Comparison of ENCODE assay signal across 25 mouse cellular contexts in the genomic region with DNA sequence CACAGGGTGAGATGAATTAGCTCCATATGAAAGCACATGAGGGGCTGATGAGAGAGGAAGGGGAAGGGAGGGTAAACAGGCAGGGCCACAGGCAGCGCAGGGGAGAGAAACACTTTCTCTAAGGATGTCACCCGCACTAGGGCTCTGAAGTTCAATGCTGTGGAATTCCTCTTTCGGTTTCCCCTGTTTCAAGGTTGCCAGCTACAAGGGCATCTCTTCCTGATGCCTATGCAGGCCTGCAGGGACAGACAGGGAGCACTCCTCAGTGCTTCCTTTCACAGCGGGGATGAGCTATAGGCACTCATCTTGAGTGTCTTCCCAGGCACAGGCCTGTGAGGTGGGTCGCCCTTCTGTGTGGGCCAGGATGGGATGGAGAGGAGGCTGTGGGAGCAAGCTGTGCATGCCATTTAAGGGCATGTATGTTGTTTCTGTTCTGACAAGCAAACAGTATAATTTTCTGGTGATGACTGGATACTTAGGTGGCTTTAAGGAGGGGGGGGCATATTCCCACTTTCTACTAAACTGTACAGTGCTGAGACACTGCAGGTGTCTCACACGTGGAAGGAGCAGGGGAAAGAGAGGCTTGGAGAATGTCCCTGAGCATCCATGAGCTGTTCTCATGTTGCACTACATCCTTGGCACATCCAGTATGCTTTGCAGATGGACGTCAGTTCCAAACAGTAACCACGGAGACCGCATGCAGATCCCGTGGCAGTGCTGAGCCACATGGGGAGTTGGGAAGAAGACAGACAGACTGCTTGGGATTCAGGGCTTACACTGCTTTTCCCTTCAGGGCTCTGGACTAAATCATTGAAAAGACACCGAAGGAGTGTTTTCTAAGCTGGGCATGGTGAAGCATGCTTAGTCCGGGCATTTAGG. TPM values are rescaled to one million over a fixed set of nuclear protein-coding genes. Genes with fewer than 3 reads are reported as not detected.
DNase-seq lines count a peak whose midpoint lies in the region; ATAC-seq and TF ChIP-seq lines count a peak whose summit lies in the region.
"Had no signal": no experiment of that assay in that cellular context is flagged by ENCODE, and none has a peak within 500 bp of the region (broad histone marks: within the 10 kb centered on the region; RNA-seq: fewer than 3 reads in every experiment).

No protein-coding gene starts in this region.

- no peak overlapping the region for H3K27ac ChIP-seq in hindbrain, postnatal 0 days
- no peak overlapping the region for H3K27ac ChIP-seq in hindbrain, embryonic 14.5 days
- H3K27ac ChIP-seq: forebrain, embryonic 12.5 days; heart, adult 2 months; heart, embryonic 15.5 days; kidney, postnatal 0 days; limb, embryonic 15.5 days; midbrain, embryonic 15.5 days; stomach, embryonic 15.5 days had no signal

- TF ChIP-seq CTCF in hindbrain, postnatal 0 days (IDR thresholded peaks at IDR 0.05; ENCODE audit: low read depth): no peak

- H3K4me2 ChIP-seq in hindbrain, postnatal 0 days (ENCODE audit: low read depth, low read length): no peak overlapping the region
- H3K4me2 ChIP-seq in hindbrain, embryonic 14.5 days (replicated peaks): no peak overlapping the region
- H3K4me2 ChIP-seq: forebrain, embryonic 12.5 days; heart, embryonic 15.5 days; limb, embryonic 15.5 days; midbrain, embryonic 15.5 days; stomach, embryonic 15.5 days had no signal

- H3K9ac ChIP-seq in hindbrain, postnatal 0 days (replicated peaks; ENCODE audit: low read length): no peak overlapping the region
- H3K9ac ChIP-seq in hindbrain, embryonic 14.5 days: no peak overlapping the region
- H3K9ac ChIP-seq: forebrain, embryonic 12.5 days; heart, embryonic 15.5 days; limb, embryonic 15.5 days; midbrain, embryonic 15.5 days; stomach, embryonic 15.5 days had no signal

- H3K9me3 ChIP-seq in hindbrain, postnatal 0 days (ENCODE audit: low read length): no peaks in the 10 kb centered on the region
- H3K9me3 ChIP-seq in hindbrain, embryonic 14.5 days (ENCODE audit: control insufficient read depth, low read length): no peaks in the 10 kb centered on the region
- H3K9me3 ChIP-seq: forebrain, embryonic 12.5 days; heart, embryonic 15.5 days; limb, embryonic 15.5 days; midbrain, embryonic 15.5 days; stomach, embryonic 15.5 days had no signal

- H3K4me3 ChIP-seq in hindbrain, postnatal 0 days (ENCODE audit: low read length): no peak overlapping the region
- H3K4me3 ChIP-seq in hindbrain, embryonic 14.5 days (replicated peaks; ENCODE audit: low read length): no peak overlapping the region
- H3K4me3 ChIP-seq: forebrain, embryonic 12.5 days; heart, adult 2 months; heart, embryonic 15.5 days; limb, embryonic 15.5 days; midbrain, embryonic 15.5 days; stomach, embryonic 15.5 days had no signal

- H3K27me3 ChIP-seq in hindbrain, postnatal 0 days (ENCODE audit: insufficient read depth, low read length): no peaks in the 10 kb centered on the region
- H3K27me3 ChIP-seq in hindbrain, embryonic 14.5 days (ENCODE audit: control insufficient read depth, insufficient read depth, low read length): no peaks in the 10 kb centered on the region
- H3K27me3 ChIP-seq: forebrain, embryonic 12.5 days; heart, embryonic 15.5 days; limb, embryonic 15.5 days; midbrain, embryonic 15.5 days; Patski; stomach, embryonic 15.5 days had no signal

- DNase-seq in adrenal gland, adult 2 months: peak; percentile 44
- DNase-seq in adrenal gland, adult 18-20 months (ENCODE audit: low spot score in 2 of 2): no peak
- DNase-seq in hindbrain, postnatal 0 days (ENCODE audit: low spot score): peak; percentile 55
- no peak for DNase-seq in hindbrain, embryonic 14.5 days (ENCODE audit: low spot score)
- DNase-seq in right cerebral cortex, postnatal 25 days: peak; percentile 21
- no peak for DNase-seq in right cerebral cortex, postnatal 14 days
- DNase-seq in layer of hippocampus, postnatal 14 days (ENCODE audit: low spot score in 2 of 2): peak; percentile 65 to 77
- DNase-seq in kidney, adult 8-10 months: no peak
- DNase-seq: cerebellum, adult 11-12 months; cerebellum, postnatal 36 days; gastrocnemius, postnatal 25 days; heart, adult 2 months; heart, postnatal 4 days; kidney, adult 11 months; lung, adult 2 months; lung, postnatal 36 days; thymus, adult 2 months had no signal

- no peaks in the 10 kb centered on the region for H3K36me3 ChIP-seq in hindbrain, postnatal 0 days (ENCODE audit: insufficient read depth, low read length)
- H3K36me3 ChIP-seq in hindbrain, embryonic 14.5 days (replicated peaks; ENCODE audit: control insufficient read depth, insufficient read depth): no peaks in the 10 kb centered on the region
- H3K36me3 ChIP-seq: forebrain, embryonic 12.5 days; heart, embryonic 15.5 days; limb, embryonic 15.5 days; midbrain, embryonic 15.5 days; stomach, embryonic 15.5 days had no signal

- 67% methylated on average over 12 of the region's 12 CpGs for WGBS in hindbrain, postnatal 0 days
- WGBS in hindbrain, embryonic 14.5 days: 73% methylated on average over 12 of the region's 12 CpGs

- peak; percentile 47; the same call in 1 of the 2 replicates for ATAC-seq in hindbrain, postnatal 0 days
- no peak for ATAC-seq in hindbrain, embryonic 14.5 days (ENCODE audit: low FRiP score)
- ATAC-seq: hindbrain, embryonic 16.5 days; midbrain, embryonic 15.5 days; Patski had no signal

- no peaks in the 10 kb centered on the region for H3K4me1 ChIP-seq in hindbrain, postnatal 0 days (ENCODE audit: insufficient read depth, low read length)
- no peaks in the 10 kb centered on the region for H3K4me1 ChIP-seq in hindbrain, embryonic 14.5 days (replicated peaks; ENCODE audit: control insufficient read depth, insufficient read depth, low read length)
- H3K4me1 ChIP-seq: forebrain, embryonic 12.5 days; heart, embryonic 15.5 days; limb, embryonic 15.5 days; midbrain, embryonic 15.5 days; stomach, embryonic 15.5 days had no signal

RNA-seq across cellular contexts. Expression of a gene that starts 21.2 kb away (rescaled TPM):
- total RNA-seq in adrenal gland, adult 2 months (2021): 10 to 100 TPM in 1 of 2 experiments, 1 to 10 TPM in 1; 8.0 to 12.6 TPM
- polyA plus RNA-seq in adrenal gland, adult 2 months (2012; rRNA removed): 1.5 and 2.0 TPM in 2 replicates
- total RNA-seq in adrenal gland, adult 18-20 months (2021): 1 to 10 TPM; 9.2 to 9.5 TPM
- 6.8 and 9.8 TPM in 2 replicates for total RNA-seq in hindbrain, postnatal 0 days (2014; rRNA removed)
- polyA plus RNA-seq in hindbrain, postnatal 0 days (2015; fragmentation: Nextera tagmentation; extraction: Ambion mirVana): 10.2 and 11.2 TPM in 2 replicates
- 16.9 and 18.1 TPM in 2 replicates for polyA plus RNA-seq in hindbrain, embryonic 14.5 days (2014; fragmentation: Nextera tagmentation; extraction: Ambion mirVana)
- total RNA-seq in layer of hippocampus, postnatal 14 days (2021): 10 to 100 TPM; 17.7 to 21.0 TPM

RNA-seq across cellular contexts. Expression of a gene that starts 42.5 kb away (rescaled TPM):
- total RNA-seq in adrenal gland, adult 2 months (2021): 100 to 1,000 TPM; 184 to 214 TPM
- polyA plus RNA-seq in adrenal gland, adult 2 months (2012; rRNA removed): 71.5 and 79.5 TPM in 2 replicates
- 100 to 1,000 TPM; 153 to 212 TPM for total RNA-seq in adrenal gland, adult 18-20 months (2021)
- 27.3 and 31.5 TPM in 2 replicates for total RNA-seq in hindbrain, postnatal 0 days (2014; rRNA removed)
- 1.7 and 1.9 TPM in 2 replicates for polyA plus RNA-seq in hindbrain, postnatal 0 days (2015; fragmentation: Nextera tagmentation; extraction: Ambion mirVana)
- polyA plus RNA-seq in hindbrain, embryonic 14.5 days (2014; fragmentation: Nextera tagmentation; extraction: Ambion mirVana): 4.9 and 6.8 TPM in 2 replicates
- 10 to 100 TPM; 66.2 to 68.4 TPM for total RNA-seq in layer of hippocampus, postnatal 14 days (2021)

RNA-seq across cellular contexts. Expression of a gene that starts 42.9 kb away (rescaled TPM):
- total RNA-seq in adrenal gland, adult 2 months (2021): 10 to 100 TPM in 1 of 2 experiments, 1 to 10 TPM in 1; 8.2 to 15.7 TPM
- polyA plus RNA-seq in adrenal gland, adult 2 months (2012; rRNA removed): 12.9 and 15.8 TPM in 2 replicates
- total RNA-seq in adrenal gland, adult 18-20 months (2021): 10 to 100 TPM in 1 of 2 experiments, 1 to 10 TPM in 1; 6.8 to 14.0 TPM
- total RNA-seq in hindbrain, postnatal 0 days (2014; rRNA removed): 0.72 and 0.94 TPM in 2 replicates
- 2.3 and 3.1 TPM in 2 replicates for polyA plus RNA-seq in hindbrain, postnatal 0 days (2015; fragmentation: Nextera tagmentation; extraction: Ambion mirVana)
- 1.4 and 1.9 TPM in 2 replicates for polyA plus RNA-seq in hindbrain, embryonic 14.5 days (2014; fragmentation: Nextera tagmentation; extraction: Ambion mirVana)
- total RNA-seq in layer of hippocampus, postnatal 14 days (2021): 1 to 10 TPM; 1.9 to 2.1 TPM

RNA-seq across cellular contexts. Expression of a gene that starts 54.9 kb away (rescaled TPM):
- 10 to 100 TPM; 36.8 to 51.7 TPM for total RNA-seq in adrenal gland, adult 2 months (2021)
- 44.8 and 58.4 TPM in 2 replicates for polyA plus RNA-seq in adrenal gland, adult 2 months (2012; rRNA removed)
- total RNA-seq in adrenal gland, adult 18-20 months (2021): 10 to 100 TPM; 43.7 to 54.7 TPM
- total RNA-seq in hindbrain, postnatal 0 days (2014; rRNA removed): 23.2 and 26.7 TPM in 2 replicates
- polyA plus RNA-seq in hindbrain, postnatal 0 days (2015; fragmentation: Nextera tagmentation; extraction: Ambion mirVana): 24.5 and 24.6 TPM in 2 replicates
- polyA plus RNA-seq in hindbrain, embryonic 14.5 days (2014; fragmentation: Nextera tagmentation; extraction: Ambion mirVana): 24.2 and 26.1 TPM in 2 replicates
- total RNA-seq in layer of hippocampus, postnatal 14 days (2021): 100 to 1,000 TPM; 288 to 296 TPM

Comparison
In these comparisons a context has a peak if more than half of its experiments do, and no peak if none do; other contexts are left out.
1. DNase-seq: peak in adrenal gland, adult 2 months (single experiment), hindbrain, postnatal 0 days (single experiment), right cerebral cortex, postnatal 25 days (single experiment) and layer of hippocampus, postnatal 14 days (2 of 2); none in adrenal gland, adult 18-20 months (0 of 2), hindbrain, embryonic 14.5 days (single experiment), right cerebral cortex, postnatal 14 days (single experiment) and kidney, adult 8-10 months (0 of 2).